Mouse (Mus musculus): ENCODE measurements around the gene Cpa2.

DNA sequence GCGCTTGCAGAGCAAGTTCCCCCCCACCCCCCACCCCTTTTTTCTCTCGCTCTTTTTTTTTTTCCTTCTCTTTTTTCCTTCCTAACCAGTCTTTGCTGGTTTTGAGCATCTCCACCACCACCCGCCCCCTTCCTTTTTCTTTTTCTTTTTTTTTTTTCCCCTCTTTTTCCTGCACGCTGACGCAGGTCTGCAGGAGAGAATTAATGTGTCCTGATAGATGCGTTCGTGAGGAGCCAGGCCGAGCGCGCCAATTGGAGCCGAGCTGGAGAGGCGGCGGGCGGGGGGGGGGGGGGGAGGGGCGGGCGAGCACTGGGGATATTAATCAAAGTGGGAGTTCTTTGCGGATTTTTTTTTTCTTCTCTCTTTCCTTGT, 5.9 kb downstream of the Cpa2 start:
- TF ChIP-seq CTCF (conservative IDR thresholded peaks at IDR 0.05; ENCODE audit: low read length) (no peak), POU5F1 (IDR thresholded peaks at IDR 0.05; ENCODE audit: borderline replicate concordance, low read length) (no peak), NANOG (IDR thresholded peaks at IDR 0.05; ENCODE audit: borderline replicate concordance, low read length) (no peak)

All from E14TG2a.4 (cell line).